Mouse (Mus musculus) liver, embryonic 16.5 days (tissue): Measurements from ENCODE around the gene Speg. TPM values are rescaled to one million over a fixed set of nuclear protein-coding genes. Genes with fewer than 3 reads are reported as not detected.

Source experiments
- ATAC-seq: fragments of 200-750 bp; cut with Nextera tagmentation; 2 replicates; pipeline ENCODE4 v1.8.0; 2017; ENCODE audit warnings: low read depth, mild to moderate bottlenecking, moderate number of reproducible peaks, moderate library complexity
- H3K27ac ChIP-seq: fragments of 300-500 bp; sonication (generic); 2 replicates; pipeline ENCODE4 v1.5.1; 2014; ENCODE audit warnings: mild to moderate bottlenecking, low read length
- H3K27me3 ChIP-seq: fragments of 300-500 bp; sonication (generic); 2 replicates; pipeline ENCODE4 v1.6.1; 2014; ENCODE audit warnings: low read depth, low read length, mixed read lengths; ENCODE audit not compliant: control insufficient read depth, insufficient read depth
- H3K36me3 ChIP-seq: fragments of 300-500 bp; sonication (generic); 2 replicates; pipeline ENCODE4 v1.6.1; 2014; ENCODE audit warnings: mild to moderate bottlenecking; ENCODE audit not compliant: control insufficient read depth, insufficient read depth
- H3K4me1 ChIP-seq: fragments of 300-500 bp; sonication (generic); 2 replicates; pipeline ENCODE4 v1.6.1; 2014; ENCODE audit warnings: low read depth, low read length, mixed read lengths; ENCODE audit not compliant: control insufficient read depth
- H3K4me2 ChIP-seq: fragments of 300-500 bp; sonication (generic); 2 replicates; pipeline ENCODE4 v1.6.1; 2014; ENCODE audit warnings: low read depth, low read length, mixed read lengths
- H3K4me3 ChIP-seq: fragments of 300-500 bp; sonication (generic); 2 replicates; pipeline ENCODE4 v1.5.1; 2014; ENCODE audit warnings: low read depth, mild to moderate bottlenecking, low read length
- H3K9ac ChIP-seq: fragments of 300-500 bp; sonication (generic); 2 replicates; pipeline ENCODE4 v1.6.1; 2014; ENCODE audit warnings: low read depth, low read length
- H3K9me3 ChIP-seq: fragments of 300-500 bp; sonication (generic); replicated peaks from 2 replicates; pipeline ENCODE4 v1.6.1; 2016; ENCODE audit warnings: low read length; ENCODE audit not compliant: control insufficient read depth
- WGBS: fragments of 180-500 bp; shearing (Covaris S2); extraction: QIAGEN DNeasy Blood & Tissue Kit; methylation state at CpG from one replicate; pipeline ENCODE4 v1.1.7; 2014; ENCODE audit not compliant: insufficient replicate concordance; 5-methylcytosine and 5-hydroxymethylcytosine counted together
- polyA plus RNA-seq: library from polyadenylated mRNA; unstranded; fragments of >200 nt; fragmentation: Nextera tagmentation; extraction: Ambion mirVana; gene quantifications from 2 replicates; pipeline ENCODE4 v1.2.1, GENCODE M21; 2015

The Speg gene
- polyA plus RNA-seq, 1 experiment from 2014 or later, result 8.0 TPM

DNA sequence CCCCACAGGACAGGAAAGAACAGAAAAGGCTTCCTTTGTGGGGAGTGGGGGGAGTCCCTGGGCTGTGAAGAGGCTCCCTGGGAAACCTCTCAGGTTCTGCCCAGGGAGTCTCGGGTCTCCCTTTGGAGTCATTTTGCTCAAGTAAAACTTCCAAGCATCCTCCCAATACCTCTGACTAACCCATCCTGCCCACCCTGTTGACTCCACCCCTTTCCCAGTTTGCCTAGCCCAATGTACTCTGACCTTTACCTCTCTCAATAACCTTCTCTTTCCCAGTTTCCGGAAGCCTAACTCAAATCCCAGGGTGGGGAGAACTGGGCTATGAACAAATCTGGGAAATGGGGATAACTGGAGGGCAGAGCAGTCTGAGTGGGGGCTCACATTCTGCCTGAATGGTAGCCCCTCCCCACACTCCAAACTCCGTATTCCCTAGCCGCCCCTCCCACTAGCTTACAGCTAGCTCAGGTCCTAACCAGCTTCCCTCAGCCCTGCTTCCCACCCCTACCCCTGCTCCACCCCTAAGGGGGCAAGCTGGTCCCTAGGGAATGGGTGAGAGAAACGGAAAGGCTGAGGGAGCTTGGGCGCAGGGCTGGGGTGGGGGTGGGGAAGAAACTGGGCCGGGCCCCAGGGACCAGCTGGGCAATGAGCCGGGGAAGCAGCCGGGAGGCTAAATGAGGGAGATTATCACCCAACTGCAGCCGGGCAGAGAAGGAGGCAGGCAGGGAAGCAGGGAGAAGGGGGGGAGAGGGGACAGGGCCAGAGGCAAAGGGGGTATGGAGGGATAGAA lies 72.4 kb downstream of the Speg start:
- H3K9me3 ChIP-seq, result no peaks in the 10 kb centered on the region
- ATAC-seq, result 0 out of 2 replicates have a peak, but pooled peaks have one; percentile 9
- H3K4me1 ChIP-seq, result peaks cover 64% of the 10 kb centered on the region
- H3K27me3 ChIP-seq, result peaks cover 64% of the 10 kb centered on the region
- no peak overlapping the region for H3K27ac ChIP-seq
- no peak overlapping the region for H3K4me3 ChIP-seq
- WGBS, result 2% methylated on average over 10 of the region's 10 CpGs
- H3K9ac ChIP-seq, result no peak overlapping the region
- H3K36me3 ChIP-seq, result no peaks in the 10 kb centered on the region
- H3K4me2 ChIP-seq, result peak overlapping the region; percentile 58

DNA sequence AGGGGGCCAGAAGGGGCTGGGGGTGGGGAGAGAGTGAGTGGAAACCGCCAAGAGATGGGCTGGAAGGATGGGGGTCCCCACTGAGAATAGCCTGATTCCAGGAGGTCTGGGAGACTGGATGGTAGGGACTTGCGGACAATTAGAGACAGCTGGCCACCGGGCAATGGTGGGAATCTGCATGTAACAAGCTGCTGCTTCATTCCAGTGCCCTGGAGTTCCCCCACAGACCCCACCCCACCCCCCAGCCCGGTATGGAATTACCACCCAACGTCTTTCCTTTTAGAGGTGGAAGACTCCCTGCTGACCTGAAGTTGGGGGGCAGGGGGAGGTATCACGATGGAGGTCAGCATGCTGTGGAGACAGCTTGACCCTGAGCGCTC lies 72.9 kb downstream of the Speg start:
- Histone ChIP-seq H3K4me2 (0 out of 2 replicates have a peak overlapping the region, but pooled peaks have one; percentile 42), H3K27me3 (peaks cover 70% of the 10 kb centered on the region), H3K9me3 (no peaks in the 10 kb centered on the region), H3K4me3 (no peak overlapping the region), H3K4me1 (peaks cover 64% of the 10 kb centered on the region), H3K36me3 (no peaks in the 10 kb centered on the region), H3K27ac (no peak overlapping the region), H3K9ac (no peak overlapping the region)
- 6% methylated on average over 7 of the region's 7 CpGs for WGBS
- no peak for ATAC-seq

DNA sequence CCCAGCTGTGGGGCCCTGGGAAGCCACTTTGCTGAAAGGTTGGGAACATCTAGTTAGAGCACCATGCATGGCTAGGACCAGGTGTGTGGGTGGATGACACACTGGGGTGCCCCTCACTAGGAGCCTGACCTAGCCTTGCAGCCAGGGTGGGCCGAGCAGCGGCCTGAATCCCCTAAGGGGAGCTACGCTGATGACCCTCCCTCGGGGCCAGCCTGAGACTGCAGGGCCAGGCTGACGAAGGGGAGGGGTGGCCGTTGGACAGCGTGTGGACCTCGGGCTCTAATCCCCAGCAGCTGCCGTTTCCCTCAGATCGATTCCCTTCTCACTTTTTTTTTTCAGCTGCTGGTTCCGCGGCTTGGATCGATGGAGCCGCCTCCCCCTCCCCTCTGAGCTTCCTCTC lies 73.8 kb downstream of the Speg start:
- Histone ChIP-seq H3K9me3 (no peaks in the 10 kb centered on the region), H3K4me2 (no peak overlapping the region), H3K27me3 (peaks cover 79% of the 10 kb centered on the region), H3K4me1 (peaks cover 64% of the 10 kb centered on the region), H3K36me3 (no peaks in the 10 kb centered on the region), H3K9ac (no peak overlapping the region), H3K4me3 (no peak overlapping the region), H3K27ac (no peak overlapping the region)
- 0% methylated on average over 14 of the region's 14 CpGs for WGBS
- ATAC-seq, result no peak

DNA sequence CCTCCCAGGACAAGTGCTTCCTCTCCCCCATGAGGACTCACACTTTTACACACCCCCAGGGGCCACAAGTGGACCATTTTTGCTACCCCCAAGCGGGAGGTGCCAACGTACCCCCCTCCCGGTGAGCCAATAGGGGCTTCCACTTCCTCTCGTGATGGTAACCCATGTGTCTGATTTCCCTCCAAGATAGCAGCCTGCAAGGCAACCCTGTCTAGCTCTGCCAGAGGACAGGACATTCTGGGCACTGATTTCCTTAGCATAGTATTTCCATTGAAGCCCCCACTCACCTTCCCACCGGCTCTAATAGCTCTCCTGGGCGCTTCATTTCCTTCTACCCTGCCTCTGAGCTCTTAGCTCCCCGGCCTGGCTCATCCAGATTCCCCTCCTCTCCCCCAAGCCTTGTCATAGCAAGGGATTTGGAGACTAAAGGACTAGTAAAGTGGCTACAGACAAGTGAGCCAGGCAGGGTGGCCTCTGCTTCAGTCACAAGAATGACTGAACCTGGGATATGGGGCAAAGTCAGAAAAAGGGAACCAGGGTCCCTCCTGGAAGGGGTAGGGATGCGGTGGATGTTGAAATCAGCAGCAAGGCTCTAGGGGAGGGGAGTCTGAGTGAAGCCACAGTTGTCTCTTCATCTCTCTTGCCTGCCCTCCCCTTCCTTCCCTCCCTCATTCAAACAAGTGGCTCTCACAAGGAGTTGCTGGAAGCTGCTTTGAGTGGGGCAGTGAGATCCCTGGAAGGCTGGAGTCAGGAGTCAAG lies 74.5 kb downstream of the Speg start:
- ATAC-seq, result no peak
- Histone ChIP-seq H3K4me1 (peaks cover 62% of the 10 kb centered on the region), H3K4me3 (peak overlapping the region; percentile 35), H3K4me2 (peak overlapping the region; percentile 57), H3K36me3 (no peaks in the 10 kb centered on the region), H3K27me3 (peaks cover 85% of the 10 kb centered on the region), H3K9ac (no peak overlapping the region; the same call in 1 of the 2 replicates), H3K9me3 (no peaks in the 10 kb centered on the region), H3K27ac (no peak overlapping the region)
- 3% methylated on average over 8 of the region's 8 CpGs for WGBS

DNA sequence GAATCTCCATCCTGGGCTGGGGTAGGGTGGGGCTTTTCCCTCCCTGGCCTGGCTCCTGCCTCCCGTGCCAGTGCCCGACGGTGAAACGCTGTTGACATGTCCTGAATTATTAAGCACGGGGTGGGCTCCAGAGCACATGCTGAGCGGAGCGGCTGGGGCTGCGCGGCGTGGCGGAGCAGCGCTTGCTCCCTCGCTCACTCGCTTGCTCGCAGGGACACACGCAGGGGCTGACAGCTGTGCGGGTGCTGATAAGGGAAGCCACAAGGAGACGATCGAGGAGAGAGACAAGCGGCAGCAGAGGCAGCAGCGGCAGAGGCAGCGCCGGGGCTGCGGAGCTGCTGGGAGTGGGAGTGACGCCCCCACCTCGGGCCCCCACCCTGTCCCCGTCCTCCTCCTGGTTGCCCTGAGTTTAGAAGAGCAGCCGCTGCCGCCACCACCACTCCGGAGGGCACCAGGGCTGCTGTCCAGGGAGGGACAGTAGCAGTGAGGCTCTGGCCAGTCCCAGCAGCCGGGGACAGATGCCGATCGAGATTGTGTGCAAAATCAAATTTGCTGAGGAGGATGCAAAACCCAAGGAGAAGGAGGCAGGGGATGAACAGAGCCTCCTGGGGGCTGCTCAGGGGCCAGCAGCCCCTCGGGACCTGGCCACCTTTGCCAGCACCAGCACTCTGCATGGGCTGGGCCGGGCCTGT lies 75.4 kb downstream of the Speg start, which contains the start of gene Asic4:
Asic4 (plus strand) TSS at position 123 of the 692 bp plus-strand sequence.
- Histone ChIP-seq H3K9me3 (no peaks in the 10 kb centered on the region), H3K27ac (no peak within 1 kb of the TSS), H3K9ac (peak within 1 kb of the TSS; percentile 2; the same call in 1 of the 2 replicates), H3K4me3 (peak within 1 kb of the TSS; percentile 35), H3K4me2 (peak within 1 kb of the TSS; percentile 57), H3K4me1 (peaks cover 54% of the 10 kb centered on the region), H3K36me3 (no peaks in the 10 kb centered on the region), H3K27me3 (peaks cover 92% of the 10 kb centered on the region)
- under 1% methylated on average over 29 of the region's 35 CpGs for WGBS
- peak; percentile 43; the same call in 1 of the 2 replicates for ATAC-seq

DNA sequence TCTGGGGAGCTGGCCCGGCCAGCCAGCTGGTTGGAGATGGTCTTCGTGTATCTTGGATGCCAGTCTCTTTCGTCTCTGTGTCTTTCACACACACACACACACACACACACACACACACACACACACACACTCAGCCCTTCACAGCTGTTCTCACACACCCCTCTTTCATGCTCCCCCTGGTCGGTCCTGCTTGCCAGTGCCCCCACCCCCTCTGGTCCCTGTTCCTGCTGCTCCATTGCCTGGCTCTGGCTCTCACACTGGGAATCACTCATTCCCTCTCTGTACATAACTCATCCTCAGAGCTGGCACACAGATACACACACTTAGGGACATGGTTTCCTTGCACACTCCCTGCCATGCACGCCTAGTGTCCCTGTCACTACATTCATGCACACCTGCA lies 76.8 kb downstream of the Speg start:
- peaks cover 98% of the 10 kb centered on the region for H3K27me3 ChIP-seq
- peaks cover 40% of the 10 kb centered on the region for H3K4me1 ChIP-seq
- no peak overlapping the region for H3K4me2 ChIP-seq
- H3K4me3 ChIP-seq, result no peak overlapping the region
- H3K9me3 ChIP-seq, result no peaks in the 10 kb centered on the region
- no peak overlapping the region for H3K9ac ChIP-seq
- H3K27ac ChIP-seq, result no peak overlapping the region
- H3K36me3 ChIP-seq, result no peaks in the 10 kb centered on the region
- no peak for ATAC-seq
- 49% methylated on average over 5 of the region's 5 CpGs for WGBS

DNA sequence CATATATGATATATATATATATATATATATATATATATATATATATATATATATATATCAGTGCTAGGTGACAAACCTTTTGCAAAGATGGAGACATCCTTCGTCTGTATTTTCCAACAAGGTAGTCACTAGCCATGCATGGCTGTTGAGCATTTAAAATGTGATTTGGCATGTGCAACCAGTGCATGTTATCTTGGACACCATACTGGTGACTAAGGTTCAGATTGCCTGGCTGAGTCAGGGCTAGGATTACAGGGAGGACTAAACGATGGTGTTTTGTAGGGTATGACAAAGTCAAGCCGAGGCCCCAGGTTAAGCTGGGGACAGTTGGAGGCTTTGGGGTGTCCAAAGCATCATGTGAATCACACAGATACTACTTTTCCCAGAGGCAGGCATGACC lies 80.3 kb downstream of the Speg start:
- H3K4me2 ChIP-seq, result no peak overlapping the region
- no peak overlapping the region for H3K9ac ChIP-seq
- H3K4me3 ChIP-seq, result no peak overlapping the region
- no peak overlapping the region for H3K27ac ChIP-seq
- no peaks in the 10 kb centered on the region for H3K9me3 ChIP-seq
- no peaks in the 10 kb centered on the region for H3K36me3 ChIP-seq
- peaks cover 96% of the 10 kb centered on the region for H3K27me3 ChIP-seq
- 56% methylated on average over 3 of the region's 3 CpGs for WGBS
- ATAC-seq, result no peak
- H3K4me1 ChIP-seq, result peaks cover 17% of the 10 kb centered on the region

DNA sequence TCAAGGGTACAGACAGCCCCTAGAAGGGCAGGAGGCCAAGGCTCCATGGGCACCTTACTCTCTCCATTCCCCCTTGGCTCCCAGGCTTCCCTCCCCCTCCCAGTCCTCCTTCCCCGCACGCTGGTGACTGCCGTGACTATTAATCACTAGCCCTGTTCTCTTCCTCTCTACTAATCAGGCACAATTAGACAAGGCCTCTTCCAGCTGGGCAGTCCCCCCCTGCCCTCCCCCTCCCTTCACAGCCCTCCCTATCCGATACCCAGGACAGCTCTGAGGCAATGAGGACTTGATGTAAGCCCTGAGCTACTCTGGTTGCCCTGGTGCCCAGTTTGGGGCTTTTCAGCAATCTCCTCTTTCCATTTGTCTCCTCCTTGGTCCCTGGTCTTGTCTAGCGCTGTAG lies 80.9 kb downstream of the Speg start:
- WGBS, result 20% methylated on average over 5 of the region's 5 CpGs
- H3K27me3 ChIP-seq, result peaks cover 91% of the 10 kb centered on the region

More for the DNA sequence above, 80.9 kb downstream of the Speg start:
- Histone ChIP-seq H3K4me1 (peaks cover 11% of the 10 kb centered on the region), H3K36me3 (no peaks in the 10 kb centered on the region), H3K9ac (no peak overlapping the region), H3K4me3 (no peak overlapping the region), H3K9me3 (no peaks in the 10 kb centered on the region), H3K27ac (no peak overlapping the region), H3K4me2 (no peak overlapping the region)
- no peak for ATAC-seq
